Mouse (Mus musculus) lung, adult 2 months (tissue): ENCODE results near the gene Furin. TPM values are rescaled to one million over a fixed set of nuclear protein-coding genes. Genes with fewer than 3 reads are reported as not detected.

Experiments used
- DNase-seq: peaks from one replicate; pipeline ENCODE4 v3.0.0; 2022
- H3K4me1 ChIP-seq: fragments of 200-500 bp; 2 replicates; pipeline ENCODE4 v1.6.1; 2011; ENCODE audit warnings: low read length; ENCODE audit not compliant: control insufficient read depth, insufficient read depth
- H3K4me3 ChIP-seq: fragments of 200-500 bp; replicated peaks from 2 replicates; pipeline ENCODE3; 2011; ENCODE audit warnings: low read depth, mild to moderate bottlenecking, control low read depth, low read length; ENCODE audit errors: extremely low read depth
- CTCF ChIP-seq: fragments of 200-500 bp; IDR thresholded peaks from 2 replicates; pipeline ENCODE4 v1.5.1; 2011; ENCODE audit warnings: mild to moderate bottlenecking, low read length, control low read depth; ENCODE audit not compliant: insufficient read depth
- POLR2A ChIP-seq: fragments of 200-500 bp; IDR thresholded peaks from 2 replicates; pipeline ENCODE4 v1.6.1; 2011; ENCODE audit warnings: low read depth, mild to moderate bottlenecking, control low read depth, low read length, borderline replicate concordance; ENCODE audit errors: extremely low read depth
- WGBS: fragments of 180-500 bp; shearing (Covaris S2); methylation state at CpG from one replicate; pipeline ENCODE4 v1.1.7; 2018; 5-methylcytosine and 5-hydroxymethylcytosine counted together
- polyA plus RNA-seq: library from polyadenylated mRNA; depleted of rRNA; stranded (reverse); fragments of >200 nt; gene quantifications from 2 replicates; pipeline ENCODE4 v1.2.3, GENCODE M21; 2012

Furin gene
- polyA plus RNA-seq, 1 experiment = 106 TPM

DNA sequence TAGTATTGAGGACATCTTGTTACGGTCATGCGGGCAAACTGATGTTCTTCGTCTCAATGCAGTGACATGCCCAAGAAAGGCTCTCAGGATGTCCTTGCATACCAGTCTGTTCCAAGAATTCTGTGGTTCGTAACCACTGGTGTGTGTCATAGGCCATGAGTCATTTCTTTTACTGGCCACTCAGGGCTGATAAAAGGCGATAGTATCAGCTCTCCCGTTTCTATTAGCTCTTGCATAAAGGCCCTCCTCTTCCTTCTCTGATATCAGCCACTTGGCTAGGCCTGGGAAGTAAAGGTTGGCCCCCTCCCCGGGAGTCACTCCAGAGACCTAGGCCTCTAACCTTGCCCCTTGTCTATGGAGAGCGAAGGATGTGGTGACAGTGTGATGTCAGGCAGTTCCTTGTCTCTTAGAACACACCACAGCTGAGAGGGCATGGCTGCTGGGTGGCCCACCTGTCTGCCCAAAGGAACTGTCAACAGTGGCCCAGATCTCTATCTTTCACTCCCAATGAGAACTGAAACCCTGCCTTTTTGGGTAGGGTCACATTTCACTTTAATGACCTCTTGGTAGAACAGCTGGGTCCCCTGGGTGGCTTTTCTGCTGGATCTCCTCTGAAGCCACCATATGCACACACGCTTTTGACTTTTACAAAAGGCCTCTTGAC, 29.7 kb downstream of the Furin start:
- no peak for DNase-seq
- TF ChIP-seq POLR2A (no peak), CTCF (no peak)
- Histone ChIP-seq H3K4me1 (peaks cover 5% of the 10 kb centered on the region; the same call in 1 of the 2 replicates), H3K4me3 (no peak overlapping the region)
- 57% methylated on average over 9 of the region's 9 CpGs for WGBS

- 93% methylated on average over 3 of the region's 3 CpGs for WGBS
- Histone ChIP-seq H3K4me3 (no peak overlapping the region), H3K4me1 (peaks cover 9% of the 10 kb centered on the region; the same call in 1 of the 2 replicates)
- no peak for TF ChIP-seq CTCF
- TF ChIP-seq POLR2A = no peak
- no peak for DNase-seq
These were observed 30.5 kb downstream of the Furin start for GRCm38 (mm10) chr7:80374733-80375132.

- no peak for DNase-seq
- WGBS = 58% methylated on average over 3 of the region's 3 CpGs
- Histone ChIP-seq H3K4me3 (no peak overlapping the region), H3K4me1 (peaks cover 13% of the 10 kb centered on the region; the same call in 1 of the 2 replicates)
- TF ChIP-seq CTCF = no peak
- TF ChIP-seq POLR2A = no peak
These were observed 31.0 kb downstream of the Furin start for GRCm38 (mm10) chr7:80374280-80374679.

- 70% methylated on average over 12 of the region's 12 CpGs for WGBS
- Histone ChIP-seq H3K4me1 (peaks cover 15% of the 10 kb centered on the region), H3K4me3 (no peak overlapping the region)
- DNase-seq = no peak
- TF ChIP-seq POLR2A (no peak), CTCF (no peak)
These were observed 31.4 kb downstream of the Furin start for GRCm38 (mm10) chr7:80373850-80374249.

DNA sequence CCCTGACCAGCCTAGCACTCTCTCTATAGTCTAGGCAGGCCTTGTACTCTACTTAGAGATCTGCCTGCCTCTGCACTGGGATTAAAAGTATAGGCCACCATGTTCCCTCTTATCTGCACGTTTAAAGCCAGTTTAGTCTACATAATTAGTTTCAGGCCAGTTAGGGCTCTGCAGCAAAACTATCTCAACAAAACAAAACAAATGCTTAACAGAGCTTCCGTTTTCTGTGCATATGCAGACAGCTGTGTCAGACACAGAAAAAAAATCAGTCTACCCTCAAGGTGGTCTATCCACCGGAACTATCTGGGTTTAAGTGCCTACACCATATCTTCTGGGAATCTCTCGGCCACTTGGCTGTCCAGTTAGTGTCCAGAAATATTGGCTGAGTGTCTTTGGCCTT, 31.9 kb downstream of the Furin start:
- DNase-seq = no peak
- Histone ChIP-seq H3K4me3 (no peak overlapping the region), H3K4me1 (peaks cover 16% of the 10 kb centered on the region)
- TF ChIP-seq POLR2A (no peak), CTCF (no peak)
- WGBS = 71% methylated on average over 4 of the region's 4 CpGs

GRCm38 (mm10) chr7:80372667-80373066, 32.6 kb downstream of the Furin start:
- WGBS = 33% methylated on average over 2 of the region's 2 CpGs
- no peak overlapping the region for H3K4me3 ChIP-seq
- DNase-seq = no peak
- peaks cover 13% of the 10 kb centered on the region for H3K4me1 ChIP-seq
- TF ChIP-seq POLR2A (no peak), CTCF (no peak)

DNA sequence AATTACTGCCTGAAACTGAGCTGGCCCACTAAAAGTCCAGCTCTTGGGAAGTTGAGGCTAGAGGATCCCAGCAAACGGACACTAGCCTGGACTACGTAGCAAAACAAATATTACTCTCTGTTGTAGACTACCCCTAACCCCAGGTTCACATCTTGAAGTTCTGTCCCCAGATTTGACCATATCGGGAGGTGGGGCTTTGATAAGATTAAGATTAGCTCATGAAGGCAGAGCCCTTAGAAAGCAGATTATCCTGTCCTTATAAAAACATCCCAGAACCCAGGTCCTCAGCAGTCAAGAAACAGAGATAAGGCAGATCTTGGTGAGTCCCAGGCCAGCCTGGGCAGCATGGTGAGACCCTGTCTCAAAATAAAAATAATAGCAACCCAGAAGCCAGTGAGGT, 33.1 kb downstream of the Furin start:
- TF ChIP-seq CTCF = no peak
- no peak for TF ChIP-seq POLR2A
- H3K4me1 ChIP-seq = peaks cover 11% of the 10 kb centered on the region
- 82% methylated on average over 3 of the region's 3 CpGs for WGBS

DNA sequence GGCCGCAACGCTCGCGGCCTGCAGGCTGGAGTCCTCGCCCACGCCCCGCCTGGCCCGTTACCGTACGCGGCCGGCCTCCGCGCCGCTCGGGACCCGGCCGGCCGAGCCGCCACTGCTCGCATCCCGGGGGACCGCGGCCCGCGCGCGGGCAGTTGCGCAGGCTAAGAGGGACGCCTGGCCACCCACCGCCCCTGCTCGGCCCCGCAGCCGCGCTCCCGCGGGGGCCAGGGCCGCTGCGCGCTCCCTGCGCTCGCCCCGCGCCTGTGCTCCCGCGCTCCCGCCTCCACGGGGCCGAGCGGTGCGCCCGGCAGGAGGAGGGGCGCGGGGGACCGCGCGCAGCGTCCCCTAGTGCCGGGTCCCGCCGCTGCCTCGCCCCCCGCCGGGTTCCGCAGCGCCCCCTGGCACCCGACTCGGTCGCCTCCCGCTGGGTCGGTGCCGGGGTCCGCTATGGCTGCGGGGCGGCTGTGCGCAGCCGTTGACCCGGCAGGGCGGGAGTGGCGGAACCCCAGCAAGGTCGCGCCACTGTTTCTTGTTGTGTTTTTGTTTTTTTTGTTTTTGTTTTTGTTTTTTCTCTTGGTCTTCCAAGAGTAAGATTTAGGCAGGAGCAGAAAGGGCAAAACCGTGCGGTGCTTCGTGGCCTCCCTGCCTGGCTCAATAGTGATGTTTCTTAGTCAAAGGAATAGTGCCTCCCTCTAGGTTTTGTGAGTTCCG, 34.0 kb downstream of the Furin start, which contains the start of gene Man2a2:
Man2a2 (minus strand) TSS at position 335 of the 711 bp plus-strand sequence.
- peaks cover 11% of the 10 kb centered on the region for H3K4me1 ChIP-seq
- peak; percentile 74 for DNase-seq
- H3K4me3 ChIP-seq = peak within 1 kb of the TSS; percentile 53
- no peak for TF ChIP-seq CTCF
- 0 out of 2 replicates have a peak, but pooled peaks have one; percentile 2 for TF ChIP-seq POLR2A
- WGBS = under 1% methylated on average over 85 of the region's 86 CpGs

More for the DNA sequence above, 33.1 kb downstream of the Furin start:
- no peak for DNase-seq
- no peak overlapping the region for H3K4me3 ChIP-seq

GRCm38 (mm10) chr7:80370649-80371040, 34.6 kb downstream of the Furin start:
- TF ChIP-seq POLR2A = peak; percentile 38; the same call in 1 of the 2 replicates
- TF ChIP-seq CTCF = no peak

DNA sequence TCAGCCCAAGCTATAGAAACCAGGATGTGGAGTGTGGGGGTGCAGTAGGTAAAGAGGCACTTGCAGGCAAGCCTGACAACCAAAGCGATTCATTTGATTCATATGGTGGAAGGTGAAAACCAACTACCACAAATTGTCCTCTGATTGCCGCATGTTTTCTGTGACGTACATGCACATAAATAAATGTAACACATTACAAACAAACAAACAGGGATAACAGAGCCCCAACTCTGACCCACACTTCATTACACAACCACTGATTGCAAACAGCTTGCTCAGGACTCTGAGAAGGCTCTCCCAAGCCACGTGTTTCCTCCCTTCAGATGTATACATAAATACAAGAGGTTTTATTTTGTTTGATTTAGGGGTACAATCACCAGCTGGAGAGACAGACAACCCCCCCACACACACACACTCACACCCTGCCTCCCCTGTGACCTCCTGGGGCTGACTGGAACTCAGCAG, 35.2 kb downstream of the Furin start:
- peak overlapping the region; percentile 53 for H3K4me3 ChIP-seq
- no peak for DNase-seq
- no peak for TF ChIP-seq POLR2A
- TF ChIP-seq CTCF = no peak
- WGBS = 24% methylated on average over 4 of the region's 4 CpGs
- peaks cover 11% of the 10 kb centered on the region for H3K4me1 ChIP-seq

More at GRCm38 (mm10) chr7:80370649-80371040, 34.6 kb downstream of the Furin start:
- under 1% methylated on average over 31 of the region's 31 CpGs for WGBS
- H3K4me3 ChIP-seq = peak overlapping the region; percentile 53
- peak; percentile 79 for DNase-seq
- peaks cover 11% of the 10 kb centered on the region for H3K4me1 ChIP-seq
